Mouse (Mus musculus) limb, embryonic 10.5 days (tissue): ENCODE data around the gene Rhox4f. TPM values are rescaled to one million over a fixed set of nuclear protein-coding genes. Genes with fewer than 3 reads are reported as not detected.
"Not testable (repeated sequence)": the region's sequence is repeated elsewhere in the genome, so short reads cannot be mapped to it uniquely, and the experiment has no call there.

Source experiments
- DNase-seq: peaks from one replicate; pipeline ENCODE4 v3.0.0-alpha.2; 2017; ENCODE audit warnings: low spot score
- H3K27ac ChIP-seq: fragments of 300-500 bp; sonication (generic); 2 replicates; pipeline ENCODE4 v1.5.1; 2016; ENCODE audit warnings: mild to moderate bottlenecking
- H3K27me3 ChIP-seq: fragments of 300-500 bp; sonication (generic); 2 replicates; pipeline ENCODE4 v1.6.1; 2016; ENCODE audit warnings: low read depth, mild to moderate bottlenecking; ENCODE audit not compliant: poor library complexity, severe bottlenecking
- H3K36me3 ChIP-seq: fragments of 300-500 bp; sonication (generic); 2 replicates; pipeline ENCODE4 v1.6.1; 2016; ENCODE audit warnings: mild to moderate bottlenecking, moderate library complexity
- H3K4me1 ChIP-seq: fragments of 300-500 bp; sonication (generic); 2 replicates; pipeline ENCODE4 v1.6.1; 2016
- H3K4me3 ChIP-seq: fragments of 300-500 bp; sonication (generic); 2 replicates; pipeline ENCODE4 v1.5.1; 2016; ENCODE audit warnings: mild to moderate bottlenecking, moderate library complexity
- H3K9me3 ChIP-seq: fragments of 300-500 bp; sonication (generic); replicated peaks from 2 replicates; pipeline ENCODE4 v1.6.1; 2016; ENCODE audit warnings: mild to moderate bottlenecking
- WGBS: fragments of 180-500 bp; shearing (Covaris S2); methylation state at CpG from one replicate; pipeline ENCODE4 v1.1.7; 2016; 5-methylcytosine and 5-hydroxymethylcytosine counted together
- polyA plus RNA-seq: library from polyadenylated mRNA; unstranded; fragments of >200 nt; fragmentation: Nextera tagmentation; extraction: Ambion mirVana; gene quantifications from 2 replicates; pipeline ENCODE4 v1.2.1, GENCODE M21; 2016

The Rhox4f gene
- not detected in 2 replicates for polyA plus RNA-seq

- not testable (repeated sequence) for H3K27ac ChIP-seq, H3K9me3 ChIP-seq, H3K4me1 ChIP-seq, H3K4me3 ChIP-seq, DNase-seq, H3K36me3 ChIP-seq, H3K27me3 ChIP-seq
- WGBS = 96% methylated on average over 16 of the region's 19 CpGs
Observed at GRCm38 (mm10) chrX:37607604-37608003, at the start of gene Rhox4f. Gene Rhox4f, minus strand, starts transcription at chrX:37607704.

GRCm38 (mm10) chrX:37651227-37651626 is 43.7 kb upstream of the Rhox4f start, which contains the start of gene Rhox4g:
Gene Rhox4g, minus strand, starts transcription at chrX:37651327.
- 94% methylated on average over 19 of the region's 20 CpGs for WGBS
- not testable (repeated sequence) for DNase-seq

GRCm38 (mm10) chrX:37643370-37643769 is 35.9 kb upstream of the Rhox4f start, which contains the start of gene Rhox2g:
Gene Rhox2g, minus strand, starts transcription at chrX:37643470.
- H3K4me3 ChIP-seq, H3K4me1 ChIP-seq, DNase-seq, H3K9me3 ChIP-seq, H3K27me3 ChIP-seq, H3K27ac ChIP-seq, H3K36me3 ChIP-seq: not testable (repeated sequence)
- WGBS = 90% methylated on average over 6 of the region's 6 CpGs

More at GRCm38 (mm10) chrX:37651227-37651626, 43.7 kb upstream of the Rhox4f start, which contains the start of gene Rhox4g:
- not testable (repeated sequence) for H3K4me3 ChIP-seq, H3K36me3 ChIP-seq, H3K9me3 ChIP-seq, H3K27ac ChIP-seq, H3K27me3 ChIP-seq, H3K4me1 ChIP-seq

- not testable (repeated sequence) for H3K36me3 ChIP-seq, H3K9me3 ChIP-seq, H3K27ac ChIP-seq, H3K4me3 ChIP-seq, H3K4me1 ChIP-seq, H3K27me3 ChIP-seq, DNase-seq
- 96% methylated on average over 2 of the region's 2 CpGs for WGBS
Observed at GRCm38 (mm10) chrX:37628512-37628911, 21.0 kb upstream of the Rhox4f start, which contains the start of gene Rhox3g. Gene Rhox3g, minus strand, starts transcription at chrX:37628612.

- H3K4me3 ChIP-seq, H3K27me3 ChIP-seq, DNase-seq, H3K36me3 ChIP-seq, H3K4me1 ChIP-seq, H3K27ac ChIP-seq, H3K9me3 ChIP-seq: not testable (repeated sequence)
Observed at GRCm38 (mm10) chrX:37580692-37581091, 26.8 kb downstream of the Rhox4f start, which contains the start of gene Rhox3f. Gene Rhox3f, plus strand, starts transcription at chrX:37580992.

GRCm38 (mm10) chrX:37572638-37573037 is 34.9 kb downstream of the Rhox4f start:
- not testable (repeated sequence) for H3K27me3 ChIP-seq, H3K4me1 ChIP-seq, H3K27ac ChIP-seq, H3K4me3 ChIP-seq, H3K36me3 ChIP-seq, H3K9me3 ChIP-seq, DNase-seq
- 60% methylated on average over 2 of the region's 2 CpGs for WGBS

- H3K9me3 ChIP-seq, H3K36me3 ChIP-seq, H3K4me3 ChIP-seq, H3K27me3 ChIP-seq, H3K4me1 ChIP-seq, DNase-seq, H3K27ac ChIP-seq: not testable (repeated sequence)
- WGBS = 87% methylated on average over 8 of the region's 8 CpGs
Observed at GRCm38 (mm10) chrX:37571105-37571504, 36.4 kb downstream of the Rhox4f start, which contains the start of gene Rhox2f. Gene Rhox2f, plus strand, starts transcription at chrX:37571405.

- H3K9me3 ChIP-seq, DNase-seq, H3K27ac ChIP-seq, H3K27me3 ChIP-seq, H3K4me3 ChIP-seq, H3K36me3 ChIP-seq, H3K4me1 ChIP-seq: not testable (repeated sequence)
- WGBS = 97% methylated on average over 10 of the region's 18 CpGs
Observed at GRCm38 (mm10) chrX:37557112-37557511, 50.4 kb downstream of the Rhox4f start, which contains the start of gene Rhox4e. Gene Rhox4e, plus strand, starts transcription at chrX:37557412.

Other genes with a start within 250 kb of the Rhox4f start
- gene Rhox3a2, start 227.7 kb downstream of the Rhox4f start, polyA plus RNA-seq = not detected in 2 replicates
- gene Rhox4a2, start 216.9 kb downstream of the Rhox4f start, polyA plus RNA-seq = not detected in 2 replicates
- gene Rhox2b, start 195.6 kb downstream of the Rhox4f start, polyA plus RNA-seq = not detected in 2 replicates
- not detected in 2 replicates for gene Rhox4b, start 175.2 kb downstream of the Rhox4f start, polyA plus RNA-seq
- gene Rhox2c, start 154.0 kb downstream of the Rhox4f start, polyA plus RNA-seq = not detected in 2 replicates
- gene Rhox3c, start 149.1 kb downstream of the Rhox4f start, polyA plus RNA-seq = not detected in 2 replicates
- gene Rhox4c, start 127.4 kb downstream of the Rhox4f start, polyA plus RNA-seq = not detected in 2 replicates
- not detected in 2 replicates for gene Rhox2d, start 114.3 kb downstream of the Rhox4f start, polyA plus RNA-seq
- gene Rhox4d, start 93.3 kb downstream of the Rhox4f start, polyA plus RNA-seq = not detected in 2 replicates
- gene Rhox2e, start 77.3 kb downstream of the Rhox4f start, polyA plus RNA-seq = not detected in 2 replicates
- gene Rhox3e, start 65.7 kb downstream of the Rhox4f start, polyA plus RNA-seq = not detected in 2 replicates
- not detected in 2 replicates for gene Rhox4e, start 50.3 kb downstream of the Rhox4f start, polyA plus RNA-seq
- gene Rhox2f, start 36.3 kb downstream of the Rhox4f start, polyA plus RNA-seq = not detected in 2 replicates
- gene Rhox3f, start 26.7 kb downstream of the Rhox4f start, polyA plus RNA-seq = not detected in 2 replicates
- not detected in 2 replicates for gene Rhox3g, start 20.9 kb upstream of the Rhox4f start, polyA plus RNA-seq
- gene Rhox2g, start 35.8 kb upstream of the Rhox4f start, polyA plus RNA-seq = not detected in 2 replicates
- not detected in 2 replicates for gene Rhox4g, start 43.6 kb upstream of the Rhox4f start, polyA plus RNA-seq
- not detected in 2 replicates for gene Rhox3h, start 61.1 kb upstream of the Rhox4f start, polyA plus RNA-seq
- gene Rhox2h, start 65.6 kb upstream of the Rhox4f start, polyA plus RNA-seq = not detected in 2 replicates
- gene Rhox5, start 197.1 kb upstream of the Rhox4f start, polyA plus RNA-seq = 1.8 and 2.3 TPM in 2 replicates
- not detected in 2 replicates for gene Rhox6, start 219.2 kb upstream of the Rhox4f start, polyA plus RNA-seq
- gene Rhox7a, start 224.0 kb upstream of the Rhox4f start, polyA plus RNA-seq = not detected in 2 replicates